Mouse (Mus musculus): Measurements from ENCODE around the gene Duxbl1.
"Not testable (repeated sequence)": the region's sequence is repeated elsewhere in the genome, so short reads cannot be mapped to it uniquely, and the experiment has no call there.

The Duxbl1 gene

DNA sequence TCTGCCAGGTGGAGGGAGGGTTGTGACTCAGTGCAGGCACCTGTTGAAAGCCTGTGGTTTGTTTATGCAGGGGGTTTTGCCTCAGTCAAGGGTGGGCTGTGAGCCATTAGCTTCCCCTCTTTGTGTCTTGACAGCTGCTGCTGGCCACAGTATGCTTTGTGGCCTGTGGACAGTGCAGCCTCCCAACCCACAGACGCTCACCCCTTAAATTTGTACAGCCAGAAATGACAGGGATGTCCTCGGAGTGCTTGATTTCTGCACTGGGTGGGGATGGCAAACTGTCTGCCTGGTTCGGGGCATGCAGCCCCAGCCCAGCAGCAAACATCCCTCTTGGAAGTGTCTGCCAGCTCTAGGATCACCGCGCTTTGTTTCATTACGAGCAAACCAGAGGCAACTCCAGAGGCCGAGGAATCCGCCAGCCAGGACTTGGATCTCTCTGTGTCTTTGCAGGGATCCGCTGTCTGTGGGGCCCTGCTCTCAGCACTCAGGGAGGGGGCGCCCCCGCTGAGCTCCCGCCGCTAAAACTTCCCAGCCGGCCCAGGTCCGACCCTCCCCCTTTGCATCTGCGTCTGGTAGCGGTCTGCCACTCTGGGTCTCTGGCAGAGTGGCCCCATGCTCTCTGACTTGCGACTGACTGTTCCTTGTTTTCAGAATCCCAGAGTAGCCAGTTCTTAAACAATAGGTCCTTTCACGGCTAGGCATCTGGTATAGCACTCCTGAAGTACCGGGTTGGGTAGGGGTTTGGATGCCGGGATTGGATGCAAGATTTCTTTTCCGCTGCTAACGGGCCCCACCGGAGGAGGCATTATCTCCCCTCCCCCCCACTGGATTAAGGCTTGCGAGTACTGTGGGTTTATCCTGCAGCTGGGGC, at the start of gene Duxbl1:
Gene Duxbl1 (plus strand): TSS at position 207 of the 871 bp plus-strand sequence.
- not testable (repeated sequence) for DNase-seq (ENCODE audit: low spot score in 2 of 2)

DNA sequence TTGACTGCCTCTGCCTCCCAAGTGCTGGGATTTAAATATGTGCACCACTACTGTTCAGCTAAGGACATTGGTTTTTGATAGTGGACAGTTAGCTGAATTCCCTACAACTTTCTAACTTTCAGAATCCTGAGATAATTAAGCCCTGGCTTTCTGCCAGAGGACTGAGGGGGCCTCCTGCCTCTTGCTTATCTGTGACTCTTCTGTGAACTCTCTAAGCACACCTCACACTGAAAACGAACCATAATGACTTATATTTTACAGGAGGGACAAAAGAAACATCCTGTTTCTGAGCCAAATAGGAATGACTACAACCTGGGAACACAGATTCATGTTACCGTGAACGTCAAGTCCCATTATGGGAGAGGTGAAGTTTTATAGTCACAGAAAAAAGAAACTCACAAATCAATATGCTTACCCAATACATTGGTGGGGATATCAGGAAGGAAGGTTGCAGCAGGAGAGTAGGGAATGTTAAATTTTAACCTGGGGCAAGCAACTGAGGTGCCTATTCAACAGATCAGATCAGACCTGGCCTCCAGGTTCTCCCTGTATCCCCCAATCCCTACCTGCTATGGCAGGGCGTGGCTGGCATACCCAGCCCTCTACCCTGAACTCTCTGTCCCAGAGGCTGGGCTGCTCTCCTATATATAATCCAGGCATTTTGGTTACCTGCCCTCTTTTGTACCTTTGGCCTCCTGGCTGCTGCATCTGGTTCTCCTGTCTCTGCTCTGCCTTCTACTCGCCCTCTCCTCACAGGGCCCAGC, 41.3 kb upstream of the Duxbl1 start:
- not testable (repeated sequence) for DNase-seq (ENCODE audit: low spot score in 2 of 2)

DNA sequence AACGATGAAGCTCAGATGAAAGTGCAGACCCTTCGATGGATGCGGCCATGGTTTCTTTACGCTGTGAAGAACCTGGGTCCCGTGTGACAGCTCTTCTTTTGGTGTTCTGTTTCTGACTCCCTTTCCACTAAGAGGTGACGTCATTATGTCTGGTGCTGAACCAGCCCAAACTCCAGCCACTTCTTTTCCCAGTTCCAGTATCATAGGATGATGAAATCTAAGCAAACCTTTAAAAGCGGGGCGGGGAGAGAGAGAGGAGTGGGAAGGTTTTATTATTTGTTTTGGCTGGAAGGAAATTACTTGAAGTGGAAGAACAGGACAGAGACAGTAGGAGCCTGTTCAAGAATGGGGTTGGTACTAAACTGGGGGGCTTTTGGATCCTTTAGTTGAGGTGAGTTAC, 40.4 kb upstream of the Duxbl1 start, which contains the start of gene Cphx1:
Gene Cphx1 (plus strand): TSS at position 301 of the 400 bp plus-strand sequence.
- DNase-seq (ENCODE audit: low spot score in 2 of 2) = not testable (repeated sequence)

DNA sequence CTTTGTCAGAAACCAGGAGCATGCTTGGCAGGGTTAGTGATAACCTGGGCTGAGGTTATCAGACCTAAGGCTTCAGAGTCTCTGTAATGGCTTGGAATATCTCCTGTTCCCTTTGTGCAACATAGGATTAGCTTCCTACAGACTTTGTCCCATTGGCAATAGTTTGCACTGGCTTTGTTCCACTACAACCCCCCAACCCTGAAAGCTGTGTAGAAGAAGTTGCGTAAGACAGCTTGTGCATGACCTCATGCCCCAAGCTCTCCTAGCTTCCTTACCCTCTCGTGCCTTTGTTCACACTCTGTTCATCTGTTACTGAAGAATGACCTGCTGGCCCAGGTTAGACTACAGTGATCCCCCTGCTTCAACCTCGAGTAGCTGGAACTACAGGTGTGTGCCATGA, 20.5 kb upstream of the Duxbl1 start:
- DNase-seq (ENCODE audit: low spot score in 2 of 2) = not testable (repeated sequence)

DNA sequence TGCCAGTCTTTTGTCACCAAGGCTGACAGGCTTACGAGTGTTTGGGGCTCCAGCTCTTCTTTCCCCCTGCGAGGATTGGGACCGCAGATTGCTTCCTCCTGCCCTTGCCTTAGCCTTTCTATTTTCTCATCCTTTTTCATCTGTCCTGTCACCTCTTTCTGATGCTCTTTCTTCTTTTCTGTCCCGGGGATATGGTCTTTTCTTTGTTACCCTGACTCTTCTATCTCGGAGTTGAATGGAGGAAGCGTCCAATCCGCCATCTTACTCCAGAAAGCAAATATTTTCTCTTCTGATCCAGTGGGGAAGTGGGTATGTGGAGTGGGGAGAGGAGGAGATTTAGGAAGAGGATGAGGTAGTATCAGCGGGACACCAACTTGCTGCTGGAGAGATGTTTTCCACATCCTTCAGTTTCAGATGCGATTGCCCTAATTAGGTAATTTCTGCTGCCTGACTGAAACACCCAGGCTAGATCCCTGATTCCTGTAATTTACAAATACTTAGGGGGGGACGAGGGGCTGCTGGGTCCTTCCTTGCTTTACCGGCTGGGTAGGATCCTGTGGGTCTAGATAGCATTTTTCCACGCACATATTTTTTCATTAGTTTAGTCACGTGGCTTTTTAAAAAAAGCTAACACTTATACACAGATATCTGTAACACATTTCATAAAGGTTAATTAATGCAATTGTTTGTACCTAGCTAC, 1.0 kb downstream of the Duxbl1 start:
- not testable (repeated sequence) for DNase-seq (ENCODE audit: low spot score in 2 of 2)

DNA sequence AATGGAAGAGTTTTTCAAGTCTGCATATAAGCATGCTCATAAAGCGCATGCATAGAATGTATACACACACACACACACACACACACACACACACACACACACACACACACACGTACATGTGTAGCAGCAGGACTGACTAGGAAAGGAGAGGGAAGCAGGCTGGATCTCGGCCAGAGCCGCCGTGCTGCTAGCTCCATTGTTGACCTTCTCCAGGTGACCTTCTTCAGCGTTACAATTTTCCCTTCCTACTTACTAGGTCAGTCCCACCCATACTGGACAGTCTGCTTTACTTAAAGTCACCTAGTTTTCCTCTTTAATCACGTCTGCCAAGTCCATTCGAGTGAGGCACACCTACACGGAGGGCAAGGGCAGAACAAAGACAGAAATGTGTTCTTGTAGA, 3.5 kb downstream of the Duxbl1 start:
- DNase-seq (ENCODE audit: low spot score in 2 of 2) = not testable (repeated sequence)

DNA sequence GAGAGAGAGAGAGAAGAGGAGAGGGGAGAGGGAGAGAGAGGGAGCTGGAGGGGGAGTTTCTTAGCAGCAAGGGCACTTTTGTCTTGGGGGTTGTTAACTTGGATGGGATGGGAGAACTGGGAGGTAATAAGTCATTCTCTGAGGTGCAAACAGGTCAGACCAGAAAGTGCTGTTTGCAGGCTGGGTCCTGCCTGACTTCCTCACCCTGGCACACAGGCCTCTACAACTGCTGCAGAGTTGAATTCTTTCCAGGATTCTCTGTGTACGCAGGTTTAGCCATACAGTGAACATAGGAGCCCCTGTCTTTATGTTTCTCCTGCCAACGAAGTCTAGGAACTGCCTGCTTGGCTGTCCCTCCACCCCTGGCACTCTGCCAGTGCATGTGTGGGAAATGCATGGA, 29.1 kb downstream of the Duxbl1 start:
- DNase-seq (ENCODE audit: low spot score in 2 of 2) = not testable (repeated sequence)

DNA sequence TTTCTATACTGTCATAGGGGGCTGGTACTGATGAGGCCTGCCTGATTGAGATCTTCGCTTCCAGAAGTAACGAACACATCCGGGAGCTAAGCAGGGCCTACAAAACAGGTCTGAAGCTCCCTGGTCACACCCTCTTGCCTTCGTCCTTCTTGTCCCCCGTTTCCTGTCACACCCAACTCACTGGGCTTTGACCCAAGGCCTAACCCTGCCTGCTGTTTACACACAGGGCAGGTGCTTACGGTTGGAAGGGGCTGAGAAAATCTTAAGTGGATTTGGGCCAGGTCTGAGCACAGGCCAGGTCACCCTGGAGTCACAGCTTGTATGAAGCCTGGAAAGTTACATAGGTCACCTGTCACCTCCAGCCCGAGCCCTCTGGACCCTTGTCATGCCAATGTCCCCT, 38.0 kb downstream of the Duxbl1 start:
- DNase-seq (ENCODE audit: low spot score in 2 of 2) = not testable (repeated sequence)

DNA sequence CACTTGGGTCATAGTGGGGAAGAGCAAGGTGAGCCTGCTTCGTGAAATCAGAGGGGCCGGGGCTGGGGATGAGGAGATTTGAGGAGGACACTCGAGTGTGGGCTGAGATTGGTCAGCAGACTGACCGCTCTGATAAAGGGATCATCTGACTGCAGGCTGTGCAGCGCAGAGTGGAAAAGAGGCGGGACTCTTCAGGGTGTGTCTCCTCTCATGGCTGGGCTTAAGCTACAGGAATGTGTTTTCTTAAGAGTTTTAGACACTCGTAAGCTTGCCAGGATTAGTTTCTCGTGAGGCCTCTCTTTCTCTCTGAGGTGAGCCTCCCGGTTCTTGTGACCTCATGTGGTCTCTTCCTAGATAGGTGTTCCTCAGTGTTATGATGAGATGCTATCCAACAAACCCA, 43.2 kb downstream of the Duxbl1 start:
- not testable (repeated sequence) for DNase-seq (ENCODE audit: low spot score in 2 of 2)

DNA sequence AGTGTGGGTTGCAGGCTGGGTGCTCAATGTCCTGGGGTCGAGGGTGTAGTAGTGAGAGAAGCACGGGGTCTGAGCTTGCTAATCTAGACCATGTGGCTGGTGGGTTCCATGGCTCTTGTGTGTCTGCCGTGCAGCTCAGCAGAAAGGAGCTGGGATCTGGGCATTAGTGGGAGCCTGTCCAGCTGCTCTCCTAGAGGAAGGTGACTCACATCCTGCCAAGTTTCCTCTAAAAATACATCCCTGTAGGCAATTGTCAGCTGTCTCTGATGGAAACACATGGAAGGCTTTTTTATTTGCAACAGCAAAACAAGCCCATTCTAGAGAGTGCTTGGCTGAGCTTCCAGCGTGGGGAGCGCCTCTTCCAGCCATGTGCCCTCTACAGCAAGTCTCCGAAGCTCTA, 44.5 kb downstream of the Duxbl1 start:
- not testable (repeated sequence) for DNase-seq (ENCODE audit: low spot score in 2 of 2)

DNA sequence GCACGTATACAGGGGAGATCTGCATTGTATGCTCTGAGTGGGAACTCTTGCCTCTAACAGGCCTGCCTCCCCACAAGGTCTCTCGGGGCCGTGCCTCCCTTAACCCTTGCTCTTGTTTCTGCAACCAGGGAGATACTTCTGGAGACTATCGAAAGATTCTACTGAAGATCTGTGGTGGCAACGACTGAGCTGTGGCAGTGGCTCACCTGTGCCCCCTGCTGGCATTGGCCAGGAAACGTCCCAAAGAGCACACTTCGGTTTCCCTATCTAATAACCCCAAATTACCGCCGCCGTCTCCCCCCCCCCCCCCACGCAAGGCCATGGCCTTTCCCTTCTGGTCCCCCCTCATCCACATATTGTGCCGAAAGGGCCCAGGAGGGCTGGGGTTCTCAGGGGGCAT, 47.3 kb downstream of the Duxbl1 start:
- not testable (repeated sequence) for DNase-seq (ENCODE audit: low spot score in 2 of 2)

DNA sequence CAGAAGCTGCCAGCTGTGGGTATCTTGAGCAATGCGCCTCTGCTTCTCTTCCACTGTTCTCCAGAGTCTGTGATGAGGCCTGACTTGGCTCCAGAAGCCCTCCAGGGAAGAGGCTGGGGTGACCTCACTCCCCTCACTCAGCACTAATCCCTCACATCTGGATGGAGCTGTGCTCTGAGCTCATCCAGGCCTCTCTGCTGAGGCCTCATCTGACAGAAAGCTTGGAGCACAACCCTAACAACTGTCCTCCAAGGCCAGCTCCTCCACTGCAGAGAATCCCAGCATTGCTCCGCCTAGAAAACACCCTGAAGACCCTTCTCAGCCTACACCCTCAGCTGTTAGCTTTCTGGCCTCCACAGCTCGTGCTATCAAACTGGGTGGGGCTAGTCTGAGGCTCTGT, 56.0 kb downstream of the Duxbl1 start:
- DNase-seq (ENCODE audit: low spot score in 2 of 2) = not testable (repeated sequence)

DNA sequence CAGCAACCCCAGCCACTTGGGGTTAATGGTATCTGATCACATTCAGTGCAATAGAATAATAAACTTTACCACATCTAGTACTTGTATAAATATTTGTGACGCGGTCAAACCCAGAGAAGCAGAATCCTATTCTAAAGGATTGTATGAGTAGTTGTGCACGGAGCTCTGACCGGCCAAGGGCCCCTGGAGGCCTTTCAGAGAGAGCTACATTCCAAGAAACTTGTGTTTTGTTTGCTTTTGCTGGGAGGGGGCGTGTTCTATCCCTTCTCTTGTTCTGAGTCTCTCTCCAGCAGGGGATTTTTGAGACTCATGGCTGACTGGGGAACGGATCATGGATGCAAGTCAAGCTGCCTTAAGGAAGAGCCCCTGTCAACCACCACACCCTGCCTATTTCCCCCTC, 57.1 kb downstream of the Duxbl1 start:
- not testable (repeated sequence) for DNase-seq (ENCODE audit: low spot score in 2 of 2)
